Mouse (Mus musculus): Measurements from ENCODE around the gene Ywhag. TPM values are rescaled to one million over a fixed set of nuclear protein-coding genes. Genes with fewer than 3 reads are reported as not detected.

Gene Ywhag
- polyA plus RNA-seq, 1 experiment from 2014 or later = 154 TPM

GRCm38 (mm10) chr5:135945916-135946408 lies 11.5 kb upstream of the Ywhag start:
- Histone ChIP-seq H3K27me3 (replicated peaks) (no peaks in the 10 kb centered on the region), H3K4me2 (replicated peaks) (0 out of 2 replicates have a peak overlapping the region, but pooled peaks have one; percentile 17), H3K9ac (no peak overlapping the region), H3K9me3 (no peaks in the 10 kb centered on the region), H3K27ac (no peak overlapping the region), H3K4me1 (replicated peaks) (peaks cover 4% of the 10 kb centered on the region; the same call in 1 of the 2 replicates), H3K4me3 (replicated peaks) (no peak overlapping the region), H3K36me3 (no peaks in the 10 kb centered on the region)
- WGBS = 61% methylated on average over 10 of the region's 10 CpGs
- 0 out of 2 replicates have a peak, but pooled peaks have one; percentile 20 for ATAC-seq

DNA sequence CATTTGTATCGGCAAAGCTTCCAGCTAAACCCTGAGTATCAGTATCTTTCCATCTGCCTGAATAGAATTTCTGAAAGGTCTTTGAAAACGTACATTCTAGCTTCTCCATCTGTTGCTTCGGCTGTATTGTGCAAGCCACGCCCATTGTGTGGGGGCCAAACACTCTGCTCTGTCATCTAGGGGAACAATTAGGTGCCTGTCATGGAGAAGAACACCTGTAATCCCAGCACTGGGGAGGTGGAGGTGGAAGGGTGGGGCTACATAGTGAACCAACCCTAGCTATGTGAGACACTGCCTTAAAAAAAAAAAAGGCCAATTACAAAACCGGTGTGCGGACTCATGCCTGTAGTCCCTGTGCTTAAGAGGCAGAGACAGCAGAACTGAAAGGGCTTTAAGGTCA lies 8.3 kb upstream of the Ywhag start:
- WGBS = 70% methylated on average over 6 of the region's 6 CpGs

GRCm38 (mm10) chr5:135940587-135940986 lies 6.2 kb upstream of the Ywhag start:
- 59% methylated on average over 5 of the region's 5 CpGs for WGBS
- no peak for ATAC-seq
- H3K9me3 ChIP-seq = no peaks in the 10 kb centered on the region
- H3K4me3 ChIP-seq (replicated peaks) = no peak overlapping the region
- no peaks in the 10 kb centered on the region for H3K27me3 ChIP-seq (replicated peaks)
- no peaks in the 10 kb centered on the region for H3K4me1 ChIP-seq (replicated peaks)
- no peak overlapping the region for H3K4me2 ChIP-seq (replicated peaks)
- H3K27ac ChIP-seq = no peak overlapping the region
- H3K9ac ChIP-seq = no peak overlapping the region
- H3K36me3 ChIP-seq = no peaks in the 10 kb centered on the region

More for the DNA sequence above, 8.3 kb upstream of the Ywhag start:
- H3K4me2 ChIP-seq (replicated peaks) = no peak overlapping the region
- H3K36me3 ChIP-seq = no peaks in the 10 kb centered on the region
- H3K9me3 ChIP-seq = no peaks in the 10 kb centered on the region
- H3K4me3 ChIP-seq (replicated peaks) = no peak overlapping the region
- no peaks in the 10 kb centered on the region for H3K27me3 ChIP-seq (replicated peaks)
- no peak for ATAC-seq
- no peak overlapping the region for H3K27ac ChIP-seq
- H3K9ac ChIP-seq = no peak overlapping the region
- peaks cover 4% of the 10 kb centered on the region; the same call in 1 of the 2 replicates for H3K4me1 ChIP-seq (replicated peaks)

- Histone ChIP-seq H3K4me2 (replicated peaks) (peak overlapping the region; percentile 55; the same call in 1 of the 2 replicates), H3K4me1 (replicated peaks) (peaks cover 10% of the 10 kb centered on the region; the same call in 1 of the 2 replicates), H3K4me3 (replicated peaks) (no peak overlapping the region), H3K9ac (no peak overlapping the region), H3K27ac (no peak overlapping the region), H3K27me3 (replicated peaks) (no peaks in the 10 kb centered on the region), H3K36me3 (0 out of 2 replicates have a peak, but pooled peaks cover 7% of the 10 kb centered on the region), H3K9me3 (no peaks in the 10 kb centered on the region)
- WGBS = 76% methylated on average over 6 of the region's 6 CpGs
- no peak for ATAC-seq
Observed at GRCm38 (mm10) chr5:135935641-135936190, 1.3 kb upstream of the Ywhag start.

DNA sequence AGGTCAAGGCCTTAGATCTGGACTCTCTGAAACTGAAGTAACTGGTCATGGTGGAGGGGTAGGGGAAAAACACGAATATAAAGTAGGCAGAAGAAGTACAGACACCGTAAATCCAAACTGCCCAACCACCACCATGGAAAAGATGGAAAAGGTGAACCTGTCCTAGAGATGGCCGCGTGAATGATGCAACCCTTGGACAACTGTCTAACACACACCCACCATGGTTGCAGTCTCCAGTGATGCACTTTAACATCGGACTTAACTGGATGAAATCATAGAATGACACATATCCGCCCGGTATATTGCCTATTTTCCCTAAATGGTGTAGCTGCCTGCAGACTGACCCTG lies 734 bp upstream of the Ywhag start:
- Histone ChIP-seq H3K9ac (no peak overlapping the region), H3K9me3 (no peaks in the 10 kb centered on the region), H3K27me3 (replicated peaks) (no peaks in the 10 kb centered on the region), H3K4me2 (replicated peaks) (peak overlapping the region; percentile 55), H3K36me3 (peaks cover 11% of the 10 kb centered on the region; the same call in 1 of the 2 replicates), H3K4me1 (replicated peaks) (peaks cover 10% of the 10 kb centered on the region; the same call in 1 of the 2 replicates), H3K27ac (peak overlapping the region; percentile 37; the same call in 1 of the 2 replicates), H3K4me3 (replicated peaks) (peak overlapping the region; percentile 95; the same call in 1 of the 2 replicates)
- peak; percentile 29 for ATAC-seq
- 49% methylated on average over 7 of the region's 7 CpGs for WGBS

GRCm38 (mm10) chr5:135933900-135934441 lies 445 bp downstream of the Ywhag start:
- peak overlapping the region; percentile 87 for H3K9ac ChIP-seq
- peaks cover 13% of the 10 kb centered on the region; the same call in 1 of the 2 replicates for H3K4me1 ChIP-seq (replicated peaks)
- peak overlapping the region; percentile 55 for H3K4me2 ChIP-seq (replicated peaks)
- H3K27me3 ChIP-seq (replicated peaks) = no peaks in the 10 kb centered on the region
- ATAC-seq = peak; percentile 78
- under 1% methylated on average over 35 of the region's 35 CpGs for WGBS
- H3K9me3 ChIP-seq = no peaks in the 10 kb centered on the region
- H3K36me3 ChIP-seq = peaks cover 19% of the 10 kb centered on the region; the same call in 1 of the 2 replicates
- H3K27ac ChIP-seq = peak overlapping the region; percentile 99
- H3K4me3 ChIP-seq (replicated peaks) = peak overlapping the region; percentile 95

DNA sequence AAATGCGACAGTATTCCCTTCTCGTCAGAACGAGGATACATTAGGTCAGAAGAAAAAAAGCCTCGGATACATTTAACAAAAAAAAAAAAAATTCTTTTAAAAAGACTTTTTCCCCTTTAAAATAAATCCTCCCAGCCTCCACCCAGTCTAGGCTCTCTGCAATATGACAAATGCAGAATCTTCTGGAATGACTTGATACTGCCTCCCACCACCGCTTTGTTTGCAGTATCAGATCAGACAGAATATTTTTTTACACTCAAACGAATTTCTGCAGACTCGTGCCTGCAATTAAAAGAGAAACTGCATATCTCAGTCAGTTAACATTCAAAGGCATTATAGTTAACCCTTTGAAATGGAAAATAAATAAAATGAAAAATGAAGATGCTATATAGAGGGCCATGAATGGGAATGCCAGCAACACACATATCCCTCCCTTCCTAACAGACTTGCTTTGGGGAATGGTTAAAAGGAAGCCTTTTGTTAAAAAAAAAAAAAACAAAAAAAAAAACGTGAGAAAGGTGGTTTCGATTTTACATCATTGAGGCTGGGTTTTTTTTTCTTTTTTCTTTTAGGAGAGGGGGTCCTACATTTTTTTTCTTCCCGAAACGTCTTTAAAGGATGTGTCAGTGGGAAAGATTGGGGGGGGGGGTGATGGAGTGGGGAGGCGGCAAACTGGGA lies 1.1 kb downstream of the Ywhag start:
- no peak for ATAC-seq
- H3K9me3 ChIP-seq = no peaks in the 10 kb centered on the region
- H3K9ac ChIP-seq = peak overlapping the region; percentile 87
- peaks cover 19% of the 10 kb centered on the region; the same call in 1 of the 2 replicates for H3K36me3 ChIP-seq
- peak overlapping the region; percentile 55 for H3K4me2 ChIP-seq (replicated peaks)
- H3K27me3 ChIP-seq (replicated peaks) = no peaks in the 10 kb centered on the region
- 8% methylated on average over 12 of the region's 12 CpGs for WGBS
- peak overlapping the region; percentile 95 for H3K4me3 ChIP-seq (replicated peaks)
- H3K27ac ChIP-seq = peak overlapping the region; percentile 99
- peaks cover 13% of the 10 kb centered on the region; the same call in 1 of the 2 replicates for H3K4me1 ChIP-seq (replicated peaks)

DNA sequence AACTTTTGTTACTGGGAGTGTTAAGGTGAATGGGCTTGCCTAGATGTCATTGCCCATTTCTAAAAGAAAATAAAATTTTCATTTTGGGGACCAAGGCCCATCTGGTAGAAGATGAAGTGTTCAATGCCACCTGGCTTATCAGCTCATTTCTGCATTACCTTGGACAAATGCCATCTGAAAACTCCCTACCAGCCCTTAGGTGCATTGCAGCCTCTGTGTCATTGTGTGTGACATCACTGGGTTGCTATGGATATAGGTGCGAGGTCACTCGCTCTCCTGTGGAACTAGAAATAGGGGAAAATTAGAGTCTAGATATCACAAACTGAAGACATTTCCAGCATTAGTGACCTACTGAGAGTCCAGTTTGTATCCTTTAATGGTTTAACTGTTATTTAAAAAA lies 2.1 kb downstream of the Ywhag start:
- Histone ChIP-seq H3K4me1 (replicated peaks) (peaks cover 13% of the 10 kb centered on the region; the same call in 1 of the 2 replicates), H3K27me3 (replicated peaks) (no peaks in the 10 kb centered on the region), H3K36me3 (peaks cover 25% of the 10 kb centered on the region), H3K27ac (no peak overlapping the region), H3K9ac (no peak overlapping the region), H3K4me2 (replicated peaks) (0 out of 2 replicates have a peak overlapping the region, but pooled peaks have one; percentile 22), H3K9me3 (no peaks in the 10 kb centered on the region), H3K4me3 (replicated peaks) (no peak overlapping the region)
- WGBS = 82% methylated on average over 2 of the region's 2 CpGs
- no peak for ATAC-seq

- Histone ChIP-seq H3K4me2 (replicated peaks) (no peak overlapping the region), H3K9me3 (no peaks in the 10 kb centered on the region), H3K4me3 (replicated peaks) (no peak overlapping the region), H3K4me1 (replicated peaks) (peaks cover 13% of the 10 kb centered on the region; the same call in 1 of the 2 replicates), H3K36me3 (peaks cover 33% of the 10 kb centered on the region), H3K9ac (no peak overlapping the region), H3K27ac (no peak overlapping the region), H3K27me3 (replicated peaks) (no peaks in the 10 kb centered on the region)
- WGBS = 86% methylated on average over 9 of the region's 9 CpGs
- ATAC-seq = no peak
Observed at GRCm38 (mm10) chr5:135931526-135931925, 2.9 kb downstream of the Ywhag start.

DNA sequence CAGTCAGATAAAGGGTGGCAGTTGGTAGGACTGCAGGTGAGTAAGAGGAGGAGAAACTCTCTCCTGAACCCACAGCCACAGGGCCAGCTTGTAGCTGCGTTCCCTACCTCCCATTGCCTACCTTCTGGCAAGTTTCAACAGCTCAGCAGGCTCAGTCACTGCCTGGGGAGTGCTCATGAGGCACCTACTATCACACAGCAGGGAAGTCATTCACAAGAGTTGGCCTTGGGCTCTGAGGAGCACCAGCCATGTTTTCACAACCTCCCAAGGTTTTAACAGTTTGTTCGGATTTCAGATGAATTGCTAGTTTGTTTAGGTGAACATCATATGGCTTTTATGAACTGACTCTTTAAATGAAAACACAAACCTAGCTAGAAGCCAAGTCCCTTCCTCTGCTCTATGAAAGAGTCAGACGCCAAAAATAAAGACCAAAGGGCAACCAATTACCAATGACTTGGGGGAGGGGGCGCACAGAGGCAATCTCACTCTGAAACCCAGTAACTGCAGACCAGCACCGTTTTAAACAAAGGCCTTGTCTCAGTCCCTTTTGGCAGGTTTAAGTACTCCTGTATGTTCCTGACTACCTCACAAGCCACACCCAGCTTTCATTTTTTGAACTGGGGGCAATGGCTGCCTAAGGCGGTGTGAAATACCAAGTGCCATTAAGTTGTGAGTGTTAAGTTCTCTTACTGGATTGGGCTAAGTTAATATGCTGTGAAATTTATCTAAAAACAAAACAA lies 4.6 kb downstream of the Ywhag start:
- WGBS = 82% methylated on average over 6 of the region's 6 CpGs
- H3K9ac ChIP-seq = no peak overlapping the region
- no peak overlapping the region for H3K27ac ChIP-seq
- no peaks in the 10 kb centered on the region for H3K27me3 ChIP-seq (replicated peaks)
- H3K9me3 ChIP-seq = no peaks in the 10 kb centered on the region
- no peak for ATAC-seq
- H3K4me1 ChIP-seq (replicated peaks) = peaks cover 8% of the 10 kb centered on the region; the same call in 1 of the 2 replicates
- no peak overlapping the region for H3K4me2 ChIP-seq (replicated peaks)
- H3K4me3 ChIP-seq (replicated peaks) = no peak overlapping the region
- H3K36me3 ChIP-seq = peaks cover 38% of the 10 kb centered on the region

DNA sequence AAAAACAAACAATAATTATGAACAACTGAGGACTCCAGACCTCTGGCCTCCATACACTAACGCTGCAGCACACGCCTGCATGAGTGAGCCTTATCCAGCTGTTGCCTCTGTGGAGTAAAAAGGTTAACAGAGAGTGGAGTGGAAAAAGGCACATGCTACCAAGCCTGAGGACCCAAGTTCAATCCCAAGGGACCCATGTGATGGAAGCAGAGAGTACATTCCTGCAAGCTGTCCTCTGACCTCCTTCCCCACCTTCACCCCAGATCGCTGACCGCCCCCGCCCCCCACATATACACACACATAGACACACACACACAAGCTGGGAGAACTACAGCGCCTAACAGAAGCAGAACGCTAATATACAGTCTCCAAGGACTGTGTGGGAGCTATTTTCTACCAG lies 10.5 kb downstream of the Ywhag start:
- H3K27ac ChIP-seq = no peak overlapping the region
- H3K9me3 ChIP-seq = no peaks in the 10 kb centered on the region
- H3K4me3 ChIP-seq (replicated peaks) = no peak overlapping the region
- peaks cover 52% of the 10 kb centered on the region for H3K36me3 ChIP-seq
- H3K4me1 ChIP-seq (replicated peaks) = no peaks in the 10 kb centered on the region
- H3K27me3 ChIP-seq (replicated peaks) = no peaks in the 10 kb centered on the region
- no peak for ATAC-seq
- H3K9ac ChIP-seq = no peak overlapping the region
- no peak overlapping the region for H3K4me2 ChIP-seq (replicated peaks)
- 91% methylated on average over 7 of the region's 7 CpGs for WGBS

- peaks cover 42% of the 10 kb centered on the region for H3K36me3 ChIP-seq
- H3K9me3 ChIP-seq = no peaks in the 10 kb centered on the region
- 90% methylated on average over 3 of the region's 3 CpGs for WGBS
- H3K4me3 ChIP-seq (replicated peaks) = no peak overlapping the region
- ATAC-seq = no peak
- 0 out of 2 replicates have a peak, but pooled peaks cover 6% of the 10 kb centered on the region for H3K4me1 ChIP-seq (replicated peaks)
- no peak overlapping the region for H3K9ac ChIP-seq
- no peaks in the 10 kb centered on the region for H3K27me3 ChIP-seq (replicated peaks)
- H3K27ac ChIP-seq = no peak overlapping the region
- H3K4me2 ChIP-seq (replicated peaks) = no peak overlapping the region
Observed at GRCm38 (mm10) chr5:135919902-135920301, 14.5 kb downstream of the Ywhag start.

Measured in intestine, embryonic 15.5 days (tissue).